Comparison of ENCODE assay signal across 8 mouse cellular contexts in the genomic region with DNA sequence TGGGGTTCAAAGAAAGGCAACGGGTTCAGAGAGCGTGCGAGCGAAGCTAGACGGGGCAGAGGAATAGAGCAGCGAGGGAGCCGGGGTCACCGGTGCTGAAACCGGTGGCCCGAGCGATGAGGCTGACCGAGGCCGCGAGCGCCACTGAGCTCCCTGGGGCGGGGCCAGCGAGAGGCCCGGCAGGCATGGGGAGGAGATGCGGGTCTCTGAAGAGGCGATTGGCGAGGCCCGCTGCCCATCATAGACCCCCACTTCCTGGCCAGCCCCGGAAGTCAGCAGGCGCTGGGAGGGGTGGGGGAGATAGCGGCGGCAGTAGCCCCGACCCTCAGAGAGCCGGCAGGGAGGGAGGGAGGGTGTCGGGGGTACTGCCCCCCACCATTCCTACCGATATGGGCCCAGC. TPM values are rescaled to one million over a fixed set of nuclear protein-coding genes. Genes with fewer than 3 reads are reported as not detected.
DNase-seq lines count a peak whose midpoint lies in the region; TF ChIP-seq lines count a peak whose summit lies in the region.

No protein-coding gene starts in this region.

- peak; percentile 95 for DNase-seq in adipocyte (ENCODE audit: low spot score)
- peak; percentile 94 to 96 for DNase-seq in gastrocnemius, adult 8-10 months (ENCODE audit: low spot score in 2 of 2)
- DNase-seq in induced T-regulatory cell, adult 2 months (ENCODE audit: low read depth), result peak; percentile 96
- peak; percentile 91 to 97 for DNase-seq in left cerebral cortex, adult 9 months (ENCODE audit: low spot score in 2 of 2)
- DNase-seq in right cerebral cortex, adult 2 months (ENCODE audit: low spot score in 2 of 2), result peak; percentile 99
- peak; percentile 87 for DNase-seq in urinary bladder, postnatal 10 days (ENCODE audit: low spot score)

- H3K9me3 ChIP-seq in megakaryocyte, embryonic 14.5 days, result no peaks in the 10 kb centered on the region

- peaks cover 47% of the 10 kb centered on the region for H3K36me3 ChIP-seq in megakaryocyte, embryonic 14.5 days (replicated peaks; ENCODE audit: low read length)

- peak; percentile 77 for TF ChIP-seq POLR2A in cortical plate, adult 2 months (IDR thresholded peaks at IDR 0.05; ENCODE audit: extremely low read depth, insufficient read depth, low read length)

- H3K27ac ChIP-seq in cortical plate, adult 2 months (ENCODE audit: insufficient read depth, low read length), result peak overlapping the region; percentile 90

- peaks cover 9% of the 10 kb centered on the region for H3K4me1 ChIP-seq in cortical plate, adult 2 months (ENCODE audit: control insufficient read depth, insufficient read depth, low read length)
- H3K4me1 ChIP-seq in megakaryocyte, embryonic 14.5 days, result peaks cover 72% of the 10 kb centered on the region

- no peak for TF ChIP-seq CTCF in cortical plate, adult 2 months (IDR thresholded peaks at IDR 0.05; ENCODE audit: extremely low read depth, insufficient read depth, low read length)

- peak overlapping the region; percentile 61 for H3K4me3 ChIP-seq in cortical plate, adult 2 months (ENCODE audit: insufficient read depth, low read length)
- peak overlapping the region; percentile 99 for H3K4me3 ChIP-seq in megakaryocyte, embryonic 14.5 days (replicated peaks)

- H3K27me3 ChIP-seq in megakaryocyte, embryonic 14.5 days (replicated peaks), result no peaks in the 10 kb centered on the region

RNA-seq across cellular contexts. Expression of gene Agpat1, which starts 1.5 kb away (rescaled TPM):
- polyA plus RNA-seq in cortical plate, adult 2 months (2012; rRNA removed), result 225 and 236 TPM in 2 replicates
- 100 to 1,000 TPM in 2 of 4 experiments, 10 to 100 TPM in 2; 89.5 to 104 (median 97.0) TPM for total RNA-seq in gastrocnemius, adult 8-10 months (2022)
- 165 and 309 TPM in 2 replicates for polyA plus RNA-seq in megakaryocyte, embryonic 14.5 days (2012; ENCODE audit: insufficient read depth, low replicate concordance)

RNA-seq across cellular contexts. Expression of gene Rnf5, which starts 2.1 kb away (rescaled TPM):
- polyA plus RNA-seq in cortical plate, adult 2 months (2012; rRNA removed), result 125 and 130 TPM in 2 replicates
- 10 to 100 TPM; 20.2 to 23.9 (median 22.7) TPM for total RNA-seq in gastrocnemius, adult 8-10 months (2022)
- polyA plus RNA-seq in megakaryocyte, embryonic 14.5 days (2012; ENCODE audit: insufficient read depth, low replicate concordance), result 37.8 and 101 TPM in 2 replicates

RNA-seq across cellular contexts. Expression of gene Ager, which starts 7.9 kb away (rescaled TPM):
- 1.5 and 1.6 TPM in 2 replicates for polyA plus RNA-seq in cortical plate, adult 2 months (2012; rRNA removed)
- total RNA-seq in gastrocnemius, adult 8-10 months (2022), result under 1 TPM in 1 of 4 experiments, not detected in 3; 0.19 TPM
- polyA plus RNA-seq in megakaryocyte, embryonic 14.5 days (2012; ENCODE audit: insufficient read depth, low replicate concordance), result 32.8 and 44.2 TPM in 2 replicates

RNA-seq across cellular contexts. Expression of gene Egfl8, which starts 10.2 kb away (rescaled TPM):
- polyA plus RNA-seq in cortical plate, adult 2 months (2012; rRNA removed), result 5.3 and 6.1 TPM in 2 replicates
- total RNA-seq in gastrocnemius, adult 8-10 months (2022), result 1 to 10 TPM in 3 of 4 experiments, under 1 TPM in 1; 0.77 to 1.4 (median 1.1) TPM
- polyA plus RNA-seq in megakaryocyte, embryonic 14.5 days (2012; ENCODE audit: insufficient read depth, low replicate concordance), result 1.9 TPM in 1 of 2 replicates, not detected in the other

RNA-seq across cellular contexts. Expression of gene Pbx2, which starts 14.5 kb away (rescaled TPM):
- polyA plus RNA-seq in cortical plate, adult 2 months (2012; rRNA removed), result 66.2 and 72.6 TPM in 2 replicates
- 10 to 100 TPM in 3 of 4 experiments, 1 to 10 TPM in 1; 9.1 to 15.4 (median 13.8) TPM for total RNA-seq in gastrocnemius, adult 8-10 months (2022)
- 108 and 181 TPM in 2 replicates for polyA plus RNA-seq in megakaryocyte, embryonic 14.5 days (2012; ENCODE audit: insufficient read depth, low replicate concordance)

Comparison
In these comparisons a context has a peak if more than half of its experiments do, and no peak if none do; other contexts are left out.
1. Peak in every context shown above with its lines: DNase-seq, H3K4me3 ChIP-seq and H3K27ac ChIP-seq.
2. RNA of gene Ager, which starts 7.9 kb away (polyA plus RNA-seq): 32.8 to 44.2 TPM in megakaryocyte, embryonic 14.5 days; 1.5 to 1.6 TPM in cortical plate, adult 2 months; every median in the first group is over 10 times any median in the second.